Mouse (Mus musculus): ENCODE data around the gene Rasgef1b.
"Not testable (repeated sequence)": the region's sequence is repeated elsewhere in the genome, so short reads cannot be mapped to it uniquely, and the experiment has no call there.

Gene Rasgef1b

DNA sequence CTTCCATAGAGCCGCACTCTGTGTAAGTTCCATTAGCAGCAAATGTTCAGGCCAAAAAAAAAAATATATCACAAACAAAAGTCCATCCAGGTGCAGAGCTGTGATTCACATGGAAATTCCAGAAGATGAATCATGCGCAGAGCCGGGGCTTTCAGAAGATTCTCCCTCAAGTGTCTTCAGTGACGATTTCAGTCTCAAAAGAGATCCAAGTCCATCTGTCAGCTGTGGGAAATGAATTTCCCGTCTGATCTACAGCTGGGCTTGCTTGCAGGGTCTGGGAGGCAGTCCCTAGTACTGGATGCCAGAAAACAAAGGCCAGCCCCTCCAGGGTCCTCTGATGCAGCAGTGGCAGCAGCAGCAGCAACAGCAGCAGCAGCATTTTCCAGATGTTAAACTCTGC, 510.5 kb downstream of the Rasgef1b start:
- no peak for DNase-seq (ENCODE audit: low read depth, low spot score)

DNA sequence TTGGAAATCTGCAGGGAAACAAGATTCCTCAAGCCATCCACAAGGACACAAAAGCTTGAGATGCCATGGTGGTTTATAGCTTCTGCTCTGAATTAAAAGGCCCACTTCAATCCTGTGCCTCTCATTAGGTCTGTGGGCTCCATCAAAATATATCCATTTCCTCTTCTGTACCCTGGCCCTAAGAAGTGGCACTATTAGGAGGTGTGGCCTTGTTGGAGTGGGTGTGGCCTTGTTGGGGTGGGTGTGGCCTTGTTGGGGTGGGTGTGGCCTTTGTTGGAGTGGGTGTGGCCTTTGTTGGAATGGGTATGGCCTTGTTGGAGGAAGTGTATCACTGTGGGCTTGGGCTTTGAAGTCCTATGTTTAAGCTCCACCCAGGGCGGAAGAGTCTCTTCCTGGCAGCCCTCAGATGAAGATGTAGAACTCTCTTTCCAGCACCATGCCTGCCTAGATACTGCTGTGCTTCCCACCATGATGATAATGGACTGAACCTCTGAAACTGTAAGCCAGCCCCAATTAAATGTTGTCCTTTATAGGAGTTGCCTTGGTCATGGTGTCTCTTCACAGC, 512.2 kb downstream of the Rasgef1b start:
- not testable (repeated sequence) for DNase-seq (ENCODE audit: low read depth, low spot score)

DNA sequence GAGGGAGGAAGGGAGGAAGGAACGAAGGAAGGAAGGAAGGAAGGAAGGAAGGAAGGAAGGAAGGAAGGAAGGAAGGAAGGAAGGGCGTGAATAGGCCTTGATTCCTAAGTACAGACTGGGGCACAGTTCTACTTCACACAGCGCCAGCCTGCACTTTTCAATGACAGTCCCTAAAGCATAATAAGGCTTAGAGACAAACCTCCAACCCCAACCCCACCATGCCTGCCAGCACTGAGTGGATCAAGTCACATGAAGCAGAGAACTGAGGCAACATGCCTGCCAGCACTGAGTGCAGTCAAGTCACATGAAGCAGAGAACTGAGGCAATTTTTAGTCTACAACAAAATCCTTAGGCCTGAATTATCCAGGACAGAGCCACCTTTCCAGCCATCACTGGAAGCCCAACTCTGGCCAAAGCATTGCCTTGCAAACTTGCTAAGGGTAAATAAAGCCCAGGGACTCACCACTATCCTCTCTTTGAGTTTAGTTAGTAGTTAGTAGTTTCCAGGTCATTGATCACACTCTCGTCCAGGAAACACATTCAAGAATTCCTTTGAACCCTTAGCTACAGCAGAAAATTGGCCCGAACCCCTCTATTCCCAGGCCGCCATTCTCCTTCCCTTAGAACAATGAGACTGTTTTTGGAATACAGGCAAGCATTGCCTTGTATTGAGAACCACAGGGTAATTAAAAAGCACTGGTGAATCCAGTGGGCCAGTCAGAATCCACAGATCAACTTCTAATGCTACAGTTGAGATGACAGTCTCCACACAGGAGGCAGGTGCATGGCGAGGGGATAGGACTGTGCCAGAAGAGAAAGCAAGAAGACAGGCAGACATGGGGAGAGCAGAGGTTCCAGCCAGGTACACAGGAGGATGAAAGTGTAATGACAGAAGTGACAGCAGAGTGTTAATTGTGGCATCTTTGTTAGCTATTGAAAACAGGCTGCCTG, 513.4 kb downstream of the Rasgef1b start:
- no peak for DNase-seq (ENCODE audit: low read depth, low spot score)

DNA sequence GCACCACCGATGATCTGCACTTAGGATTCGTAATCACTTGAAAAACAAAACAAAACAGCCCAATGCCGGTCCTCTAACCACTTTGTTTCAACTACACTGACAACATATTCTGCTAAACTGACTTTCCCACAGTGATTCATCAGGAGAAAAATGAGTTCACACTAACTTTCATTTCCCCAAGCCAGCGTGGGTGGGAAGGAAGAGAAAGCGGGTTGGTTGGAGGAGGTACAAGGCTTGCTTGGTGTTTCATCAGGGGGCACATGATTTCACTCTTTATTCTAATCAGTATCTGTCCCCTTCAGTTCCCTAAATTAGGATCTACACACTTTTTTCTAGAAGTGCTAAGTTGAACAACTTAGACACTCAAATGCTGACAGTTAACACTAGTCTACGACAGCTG, 514.5 kb downstream of the Rasgef1b start:
- DNase-seq (ENCODE audit: low read depth, low spot score): no peak

DNA sequence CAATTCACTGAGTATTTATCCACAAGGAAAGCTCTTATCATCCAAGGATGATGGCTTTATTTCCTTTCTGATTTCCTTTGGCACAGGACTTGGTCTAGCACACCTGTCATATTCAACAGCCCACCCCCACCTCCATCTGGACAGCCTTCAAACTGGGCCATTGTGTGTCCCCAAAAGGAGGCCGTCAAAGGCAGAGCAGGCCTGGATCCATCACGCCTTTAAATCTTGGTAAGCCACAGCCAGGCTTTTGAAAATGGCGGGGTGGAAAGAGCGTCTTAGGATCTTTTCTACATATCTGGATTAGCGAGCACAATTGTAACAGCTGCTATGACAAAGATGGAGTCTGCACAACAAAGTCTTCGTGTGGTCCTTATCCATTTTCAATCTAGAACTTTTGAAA, 515.7 kb downstream of the Rasgef1b start:
- no peak for DNase-seq (ENCODE audit: low read depth, low spot score)

DNA sequence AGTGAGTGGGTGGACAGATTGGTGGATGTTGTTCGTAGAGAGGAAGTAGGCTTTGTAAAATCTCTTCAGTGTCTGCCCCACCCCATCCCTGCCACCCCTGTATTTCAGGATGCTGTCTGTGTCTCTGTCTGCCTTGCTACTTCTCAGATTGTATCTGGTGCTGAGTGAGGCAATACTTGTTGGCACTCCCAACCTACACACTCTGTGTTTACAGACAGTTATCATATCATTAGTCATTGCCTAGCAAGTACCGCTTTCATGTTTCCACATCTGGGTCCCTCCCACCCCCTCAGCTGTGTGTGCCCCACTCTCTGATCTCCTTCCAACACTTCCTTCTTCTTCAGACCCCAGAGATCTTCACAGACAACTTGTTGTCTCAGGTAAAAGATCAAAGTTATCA, 525.4 kb downstream of the Rasgef1b start:
- no peak for DNase-seq (ENCODE audit: low read depth, low spot score)

DNA sequence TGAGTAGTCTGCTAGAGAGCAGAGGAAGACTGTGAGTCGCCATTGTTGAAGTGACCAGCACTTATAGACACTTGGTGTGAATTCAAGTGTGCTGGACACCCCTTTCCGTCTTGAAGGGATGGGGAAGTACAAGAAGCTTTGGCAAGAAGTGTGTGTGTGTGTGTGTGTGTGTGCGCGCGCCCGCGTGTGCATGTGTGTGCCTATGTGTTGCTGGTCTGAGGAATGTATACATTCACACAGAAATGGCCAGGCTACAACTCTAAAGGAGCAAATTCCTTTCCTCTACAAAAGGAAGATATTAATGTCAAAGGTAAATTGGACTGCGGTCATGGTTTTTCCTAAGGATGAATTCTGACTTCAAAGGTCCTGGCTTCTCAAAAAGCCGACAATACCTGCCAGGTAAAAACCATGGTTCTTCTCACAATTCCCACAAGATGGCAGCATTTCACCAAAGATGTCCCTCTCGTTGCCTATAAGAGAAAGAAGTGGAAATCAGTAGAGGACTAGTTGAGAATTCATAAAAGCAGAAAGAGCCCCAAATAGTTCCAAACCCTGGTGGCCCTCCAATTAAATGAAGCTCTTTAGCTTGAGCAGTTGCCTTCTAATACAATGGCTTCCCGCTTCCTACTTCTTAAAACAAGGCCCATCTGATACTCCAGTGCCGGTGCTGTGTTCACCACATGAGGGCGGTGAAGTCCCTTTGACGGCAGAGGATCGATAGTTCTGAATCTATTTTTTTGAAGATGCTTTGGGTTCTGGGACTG, 526.6 kb downstream of the Rasgef1b start:
- DNase-seq (ENCODE audit: low read depth, low spot score): peak; percentile 66

DNA sequence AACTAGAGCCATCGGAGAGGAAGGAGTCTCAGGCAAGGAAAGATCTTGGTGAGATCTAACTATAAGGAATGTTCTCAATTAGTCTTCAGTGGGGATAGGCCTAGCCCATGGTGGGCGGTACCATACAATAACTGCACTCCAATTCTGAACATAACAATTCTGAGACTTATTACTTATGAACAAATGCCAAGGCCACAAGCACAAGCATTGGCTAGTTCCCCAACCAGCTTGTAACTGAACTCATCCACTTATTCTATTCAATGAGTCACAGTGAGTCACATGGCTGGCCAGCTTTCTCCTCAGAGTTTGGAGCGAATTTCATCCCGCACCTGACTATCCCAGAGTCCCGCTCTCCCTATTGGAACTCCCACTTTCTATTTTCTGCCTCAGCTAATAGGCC, 533.4 kb downstream of the Rasgef1b start:
- DNase-seq (ENCODE audit: low read depth, low spot score): no peak

DNA sequence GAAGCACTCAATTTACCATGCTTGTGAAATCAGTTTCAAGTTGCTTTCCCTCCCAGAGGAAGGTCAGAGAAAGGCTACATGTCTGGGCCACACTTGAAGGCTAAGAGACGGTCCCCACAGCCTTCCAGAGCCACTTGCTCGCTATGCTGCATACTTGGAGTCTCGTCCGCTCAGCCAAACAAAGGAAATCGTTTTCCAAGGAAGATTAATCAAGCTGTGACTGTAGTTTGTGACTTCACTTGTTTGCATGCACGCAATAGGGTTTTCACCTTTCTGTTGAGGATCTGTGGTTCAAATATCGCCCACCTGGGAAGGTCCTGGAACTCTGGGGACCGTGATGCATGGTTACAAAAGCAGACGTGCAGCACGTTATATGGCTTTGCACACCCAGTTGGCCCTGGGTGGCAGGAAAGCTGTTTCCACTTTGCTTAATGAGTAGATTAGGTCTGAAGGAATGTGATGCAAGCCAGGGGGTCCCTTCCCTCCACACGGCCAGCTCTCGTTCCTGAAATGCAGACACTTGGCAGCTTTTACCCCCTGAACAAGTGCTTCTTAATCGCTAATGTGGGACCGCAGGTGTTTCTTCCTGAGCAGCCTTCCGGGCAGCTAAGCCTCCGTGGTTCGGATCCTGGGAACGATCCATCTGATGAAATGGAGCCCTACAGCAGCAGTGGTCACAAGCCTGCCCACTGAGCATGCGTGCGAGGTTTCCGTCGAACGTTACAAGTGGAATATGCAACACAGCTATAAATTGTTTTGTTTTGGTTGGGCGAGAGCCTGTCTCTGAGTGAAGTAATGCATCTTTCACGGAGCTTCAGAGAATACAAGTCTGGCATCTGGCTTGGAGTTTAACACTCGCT, 537.7 kb downstream of the Rasgef1b start:
- DNase-seq (ENCODE audit: low read depth, low spot score): peak; percentile 60

DNA sequence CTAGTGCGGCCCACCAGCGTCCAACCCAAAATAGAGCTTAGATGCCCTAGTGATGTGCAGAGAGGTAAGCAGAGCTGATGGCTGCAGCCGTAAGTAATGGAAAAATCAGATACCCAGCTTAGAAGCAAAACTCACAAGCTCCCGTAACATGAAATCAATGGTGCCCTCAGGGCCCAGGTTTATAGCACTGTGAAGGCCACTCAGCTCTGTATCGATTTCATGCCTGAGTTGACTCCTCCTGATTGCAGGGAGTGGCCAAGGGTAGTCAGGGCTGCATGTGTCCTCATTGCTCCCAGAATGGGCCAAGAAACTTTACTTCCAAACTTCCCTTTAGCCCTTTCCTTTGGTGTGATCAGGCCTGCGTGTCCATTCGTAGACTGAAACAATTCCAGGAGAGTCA, 545.2 kb downstream of the Rasgef1b start:
- no peak for DNase-seq (ENCODE audit: low read depth, low spot score)

DNA sequence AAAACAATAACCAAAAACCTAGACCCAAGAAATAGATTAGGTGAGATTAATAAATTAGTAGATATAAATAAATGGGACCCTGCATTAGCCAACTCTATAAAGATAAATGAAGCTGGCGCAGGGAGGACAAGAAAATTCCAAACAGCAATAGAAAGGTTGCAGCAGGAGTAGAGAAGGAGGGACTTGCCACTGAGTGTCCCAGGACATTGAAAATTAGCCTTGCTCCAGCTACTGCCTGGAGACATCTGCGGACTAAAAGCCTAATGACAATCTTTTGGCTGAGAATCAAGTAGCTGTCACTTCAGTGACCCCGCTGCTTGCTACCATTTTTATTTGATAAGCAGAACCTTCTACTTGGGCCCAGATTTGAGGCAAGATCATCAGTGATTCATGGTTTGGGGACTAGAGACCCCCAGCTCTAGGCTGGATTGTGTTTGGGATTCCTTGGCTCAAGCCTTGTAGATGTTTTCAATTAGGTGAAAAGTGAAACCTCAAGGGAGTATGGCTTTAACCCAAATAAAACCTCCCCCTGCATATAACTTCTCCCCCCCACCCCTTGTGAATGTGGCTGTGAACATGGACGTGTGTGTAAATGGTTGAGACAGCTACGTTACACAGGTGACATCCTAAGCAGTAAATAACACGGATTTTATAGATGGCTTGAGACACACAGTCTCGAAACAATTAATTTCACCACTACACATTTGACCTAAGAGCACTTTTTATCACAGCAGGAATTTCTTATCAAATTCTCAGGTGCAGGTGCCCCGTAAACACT, 554.1 kb downstream of the Rasgef1b start:
- DNase-seq (ENCODE audit: low read depth, low spot score): peak; percentile 59

DNA sequence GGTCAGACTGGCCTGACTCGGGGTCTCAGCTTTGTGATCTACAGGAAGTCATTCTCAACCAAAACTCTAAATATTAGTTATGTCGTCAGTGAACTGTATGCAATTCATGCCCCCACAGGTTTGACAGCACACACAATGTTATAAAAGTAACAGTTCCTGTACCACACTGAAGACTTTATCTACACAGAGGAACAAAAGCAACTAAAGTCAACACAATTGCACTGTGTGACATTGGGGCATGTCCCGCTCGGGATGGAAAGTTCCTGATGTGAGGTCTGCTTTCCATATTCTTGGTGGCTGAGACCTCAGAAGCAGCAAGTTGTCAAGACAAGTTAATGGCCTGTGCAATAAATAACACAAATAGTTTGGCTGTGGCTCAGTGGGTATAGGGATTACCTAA, 559.0 kb downstream of the Rasgef1b start:
- no peak for DNase-seq (ENCODE audit: low read depth, low spot score)

DNA sequence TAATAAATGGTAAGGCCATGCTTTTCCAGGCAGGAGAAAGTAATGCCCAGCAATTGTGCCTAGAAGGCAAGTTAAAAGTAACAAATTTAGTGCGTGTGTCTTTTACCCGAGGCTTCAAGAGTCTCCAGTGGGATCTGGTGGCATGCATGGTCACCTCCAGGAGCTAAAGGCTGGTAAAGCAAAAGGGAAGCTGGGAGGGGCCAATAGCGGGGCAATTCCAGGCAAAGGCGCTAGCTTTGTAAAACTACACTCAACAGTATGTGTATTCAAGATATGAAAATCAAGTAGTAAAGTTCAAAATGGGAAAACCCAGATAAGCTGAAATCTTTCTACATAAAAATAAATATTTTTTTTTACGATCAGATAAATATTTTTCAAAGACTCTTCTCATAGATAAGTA, 561.1 kb downstream of the Rasgef1b start:
- no peak for DNase-seq (ENCODE audit: low read depth, low spot score)
